Mouse (Mus musculus) cerebellum, postnatal 36 days (tissue): Measurements from ENCODE around the gene Sh2d1b1.

Source experiments
- DNase-seq, 2 experiments: peaks; one replicate each; pipeline ENCODE4 v3.0.0; 2021 to 2022; ENCODE audit warnings: mixed read lengths in 2 of 2

Sh2d1b1 gene

DNA sequence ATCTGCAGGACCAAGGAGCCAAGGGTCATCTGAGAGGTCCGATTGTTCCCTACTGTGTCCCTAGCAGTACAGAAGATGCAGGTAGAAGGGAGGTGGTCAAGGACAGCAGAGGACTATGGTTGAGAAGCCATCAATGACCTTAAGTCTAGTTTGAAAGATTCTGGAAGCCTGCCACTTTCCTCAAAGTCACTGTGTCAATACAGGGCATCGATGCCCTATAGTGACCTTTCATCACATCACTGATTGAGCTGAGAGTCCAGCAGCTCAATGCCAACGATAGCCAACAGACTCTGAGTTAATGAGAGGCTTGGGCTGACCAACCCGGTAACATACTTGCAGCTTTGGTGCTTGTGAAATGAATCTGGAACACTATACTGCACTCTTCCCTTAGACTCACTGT, 48.2 kb downstream of the Sh2d1b1 start:
- DNase-seq: no peak

DNA sequence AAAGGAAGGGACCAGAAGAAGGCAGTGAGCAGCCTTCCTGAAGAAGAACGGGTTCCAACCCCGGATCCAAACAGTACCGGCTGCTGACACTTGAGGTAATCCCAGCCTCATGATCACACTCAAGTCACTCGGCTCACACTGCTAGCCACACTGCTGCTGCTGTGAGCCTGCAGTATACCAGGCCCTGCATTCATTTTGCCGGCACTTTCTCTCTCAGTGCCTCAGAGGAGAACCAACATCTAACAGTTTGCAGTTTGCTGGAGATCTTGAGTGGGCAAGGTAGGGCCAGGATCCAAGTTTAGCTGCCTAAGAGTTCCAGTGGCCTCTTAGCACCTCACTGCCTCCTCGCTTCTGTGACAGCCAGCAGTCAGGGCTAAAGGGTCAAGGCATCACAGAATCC, 54.8 kb downstream of the Sh2d1b1 start:
- no peak for DNase-seq

DNA sequence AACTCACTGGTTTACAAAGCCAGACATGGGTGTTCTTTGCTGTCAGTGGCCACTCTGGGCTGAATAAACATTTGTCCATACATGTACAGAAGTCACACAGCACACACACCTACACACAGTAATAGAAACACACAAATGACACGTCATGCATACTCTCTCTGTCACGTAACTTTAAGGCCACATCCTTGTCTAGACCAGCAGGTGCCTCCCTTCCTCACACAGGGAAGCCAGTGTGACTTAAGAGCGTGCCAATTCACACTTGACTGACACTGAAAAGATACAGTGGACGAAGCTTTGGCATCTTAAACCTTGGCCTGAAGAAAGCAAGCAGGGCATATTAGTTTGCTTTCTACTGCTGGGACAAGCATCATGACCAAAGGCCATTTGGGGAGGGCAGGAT, 55.7 kb downstream of the Sh2d1b1 start:
- DNase-seq: no peak
